Mouse (Mus musculus) ES-Bruce4 (cell line): ENCODE results near the gene Meis2. TPM values are rescaled to one million over a fixed set of nuclear protein-coding genes. Genes with fewer than 3 reads are reported as not detected.

Experiments
- H3K27ac ChIP-seq: 2 replicates; pipeline ENCODE4 v1.5.1; 2012; ENCODE audit warnings: low read length, inconsistent platforms; ENCODE audit not compliant: insufficient read depth
- H3K27me3 ChIP-seq: 2 replicates; pipeline ENCODE4 v1.6.1; 2012; ENCODE audit warnings: mild to moderate bottlenecking, low read length, inconsistent platforms; ENCODE audit not compliant: control insufficient read depth, poor library complexity, insufficient read depth, severe bottlenecking
- H3K36me3 ChIP-seq: 2 replicates; pipeline ENCODE4 v1.6.1; 2012; ENCODE audit warnings: inconsistent platforms, mild to moderate bottlenecking, low read length, moderate library complexity; ENCODE audit not compliant: control insufficient read depth, poor library complexity, insufficient read depth, severe bottlenecking
- H3K4me1 ChIP-seq: one replicate; pipeline ENCODE4 v1.8.1; 2011; ENCODE audit warnings: low read length; ENCODE audit not compliant: control insufficient read depth, insufficient read depth
- H3K4me3 ChIP-seq: 2 replicates; pipeline ENCODE4 v1.5.1; 2011; ENCODE audit warnings: low read depth, mild to moderate bottlenecking, low read length
- H3K9ac ChIP-seq: 2 replicates; pipeline ENCODE4 v1.6.1; 2012; ENCODE audit warnings: low read depth, mild to moderate bottlenecking, inconsistent platforms; ENCODE audit not compliant: poor library complexity, severe bottlenecking
- H3K9me3 ChIP-seq: replicated peaks from 2 replicates; pipeline ENCODE4 v1.6.1; 2012; ENCODE audit warnings: mild to moderate bottlenecking, low read length, inconsistent platforms; ENCODE audit not compliant: control insufficient read depth, poor library complexity, insufficient read depth, severe bottlenecking
- CTCF ChIP-seq: IDR thresholded peaks from one replicate; pipeline ENCODE4 v1.8.1; 2011; ENCODE audit warnings: low read depth, low read length
- EP300 ChIP-seq: IDR thresholded peaks from 2 replicates; pipeline ENCODE4 v1.6.1; 2011; ENCODE audit warnings: low read depth, low read length; ENCODE audit not compliant: insufficient read depth
- POLR2A ChIP-seq: IDR thresholded peaks from one replicate; pipeline ENCODE4 v1.8.1; 2011; ENCODE audit warnings: low read length; ENCODE audit not compliant: insufficient read depth
- polyA plus RNA-seq: library from polyadenylated mRNA; stranded (reverse); fragments of >200 nt; gene quantifications from 2 replicates; pipeline ENCODE4 v1.2.4, GENCODE M21; 2011; ENCODE audit warnings: low read depth; ENCODE audit not compliant: missing spikeins, insufficient read depth, insufficient read length

Gene Meis2
- polyA plus RNA-seq, 1 experiment, result 1.5 TPM

- H3K27me3 ChIP-seq, result peaks cover 22% of the 10 kb centered on the region
These were observed 212.4 kb downstream of the Meis2 start for GRCm38 (mm10) chr2:115853221-115853620.

GRCm38 (mm10) chr2:115852615-115853014 lies 213.0 kb downstream of the Meis2 start:
- no peak overlapping the region for H3K27ac ChIP-seq
- peak overlapping the region; percentile 13 for H3K4me3 ChIP-seq
- H3K9ac ChIP-seq, result no peak overlapping the region
- no peaks in the 10 kb centered on the region for H3K4me1 ChIP-seq
- H3K27me3 ChIP-seq, result peaks cover 17% of the 10 kb centered on the region
- no peaks in the 10 kb centered on the region for H3K9me3 ChIP-seq
- TF ChIP-seq EP300, result no peak
- TF ChIP-seq POLR2A, result no peak
- no peak for TF ChIP-seq CTCF
- no peaks in the 10 kb centered on the region for H3K36me3 ChIP-seq

More at GRCm38 (mm10) chr2:115853221-115853620, 212.4 kb downstream of the Meis2 start:
- Histone ChIP-seq H3K9me3 (no peaks in the 10 kb centered on the region), H3K4me3 (no peak overlapping the region), H3K4me1 (no peaks in the 10 kb centered on the region), H3K36me3 (no peaks in the 10 kb centered on the region), H3K9ac (no peak overlapping the region), H3K27ac (no peak overlapping the region)
- TF ChIP-seq POLR2A, result no peak
- no peak for TF ChIP-seq CTCF
- no peak for TF ChIP-seq EP300

GRCm38 (mm10) chr2:115852109-115852508 lies 213.5 kb downstream of the Meis2 start:
- Histone ChIP-seq H3K4me1 (no peaks in the 10 kb centered on the region), H3K4me3 (no peak overlapping the region), H3K27ac (no peak overlapping the region), H3K27me3 (peaks cover 12% of the 10 kb centered on the region), H3K9me3 (no peaks in the 10 kb centered on the region), H3K9ac (no peak overlapping the region), H3K36me3 (no peaks in the 10 kb centered on the region)
- no peak for TF ChIP-seq POLR2A
- TF ChIP-seq CTCF, result no peak
- no peak for TF ChIP-seq EP300

GRCm38 (mm10) chr2:115850961-115851360 lies 214.7 kb downstream of the Meis2 start:
- Histone ChIP-seq H3K27ac (no peak overlapping the region), H3K9me3 (no peaks in the 10 kb centered on the region), H3K9ac (no peak overlapping the region), H3K27me3 (peaks cover 11% of the 10 kb centered on the region), H3K4me3 (no peak overlapping the region), H3K36me3 (no peaks in the 10 kb centered on the region), H3K4me1 (no peaks in the 10 kb centered on the region)
- TF ChIP-seq CTCF (no peak), POLR2A (no peak)

GRCm38 (mm10) chr2:115842821-115843220 lies 222.8 kb downstream of the Meis2 start:
- no peak overlapping the region for H3K4me3 ChIP-seq
- TF ChIP-seq EP300, result no peak
- TF ChIP-seq CTCF, result no peak
- TF ChIP-seq POLR2A, result no peak
- H3K9me3 ChIP-seq, result no peaks in the 10 kb centered on the region

GRCm38 (mm10) chr2:115836034-115836433 lies 229.6 kb downstream of the Meis2 start:
- no peak overlapping the region for H3K9ac ChIP-seq
- no peaks in the 10 kb centered on the region for H3K4me1 ChIP-seq
- no peak overlapping the region for H3K4me3 ChIP-seq
- H3K27ac ChIP-seq, result no peak overlapping the region
- H3K36me3 ChIP-seq, result no peaks in the 10 kb centered on the region
- TF ChIP-seq CTCF (no peak), POLR2A (no peak), EP300 (no peak)
- H3K9me3 ChIP-seq, result no peaks in the 10 kb centered on the region
- no peaks in the 10 kb centered on the region for H3K27me3 ChIP-seq

More at GRCm38 (mm10) chr2:115842821-115843220, 222.8 kb downstream of the Meis2 start:
- Histone ChIP-seq H3K27me3 (no peaks in the 10 kb centered on the region), H3K27ac (no peak overlapping the region), H3K9ac (no peak overlapping the region), H3K36me3 (no peaks in the 10 kb centered on the region), H3K4me1 (no peaks in the 10 kb centered on the region)
